Mouse (Mus musculus) adrenal gland, adult 8-10 months (tissue): ENCODE measurements around the gene Pex14. TPM values are rescaled to one million over a fixed set of nuclear protein-coding genes. Genes with fewer than 3 reads are reported as not detected.
"Not testable (repeated sequence)": the region's sequence is repeated elsewhere in the genome, so short reads cannot be mapped to it uniquely, and the experiment has no call there.

Experiments used
- DNase-seq: peaks from one replicate; pipeline ENCODE4 v3.0.0; 2022
- total RNA-seq, 4 experiments: library from RNA; stranded (reverse); gene quantifications; 2 replicates each; pipeline ENCODE4 v1.2.4; 2022

The Pex14 gene
- total RNA-seq, 4 experiments from 2014 or later = 63.2 to 74.7 (median 67.3) TPM

DNA sequence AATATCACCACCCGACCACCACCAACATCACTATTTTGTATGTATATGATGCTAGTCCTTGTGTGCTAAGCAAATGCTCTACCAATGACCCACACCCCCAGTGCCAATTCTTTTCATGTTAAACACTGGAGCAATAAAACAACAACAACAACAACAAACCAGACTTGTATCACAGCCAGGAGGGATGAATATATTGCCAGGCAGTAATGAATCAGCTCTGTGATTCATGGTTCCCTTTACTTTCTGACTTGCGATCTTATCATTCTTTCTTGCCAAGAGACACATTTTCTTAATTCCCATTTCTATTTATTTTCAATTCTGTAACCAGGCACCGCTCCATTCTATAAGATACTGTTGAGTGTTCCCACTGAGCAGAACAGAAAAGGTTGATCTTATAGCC lies 1.8 kb upstream of the Pex14 start:
- DNase-seq = no peak

DNA sequence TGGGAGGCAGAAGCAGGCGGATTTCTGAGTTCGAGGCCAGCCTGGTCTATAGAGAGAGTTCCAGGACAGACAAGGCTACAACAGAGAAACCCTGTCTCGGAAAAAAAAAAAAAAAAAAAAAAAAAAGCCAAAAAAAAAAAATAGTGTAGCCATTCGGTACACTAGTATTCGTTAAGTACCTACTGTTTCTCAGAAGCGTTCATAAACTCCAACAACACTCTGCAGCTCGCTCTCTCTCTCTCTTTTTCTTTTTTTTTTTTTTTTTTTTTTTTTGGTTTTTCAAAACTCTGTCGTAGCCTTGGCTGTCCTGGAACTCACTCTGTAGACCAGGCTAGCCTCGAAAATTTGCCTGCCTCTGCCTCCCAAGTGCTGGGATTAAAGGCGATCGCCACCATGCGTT lies 773 bp upstream of the Pex14 start:
- DNase-seq = not testable (repeated sequence)

DNA sequence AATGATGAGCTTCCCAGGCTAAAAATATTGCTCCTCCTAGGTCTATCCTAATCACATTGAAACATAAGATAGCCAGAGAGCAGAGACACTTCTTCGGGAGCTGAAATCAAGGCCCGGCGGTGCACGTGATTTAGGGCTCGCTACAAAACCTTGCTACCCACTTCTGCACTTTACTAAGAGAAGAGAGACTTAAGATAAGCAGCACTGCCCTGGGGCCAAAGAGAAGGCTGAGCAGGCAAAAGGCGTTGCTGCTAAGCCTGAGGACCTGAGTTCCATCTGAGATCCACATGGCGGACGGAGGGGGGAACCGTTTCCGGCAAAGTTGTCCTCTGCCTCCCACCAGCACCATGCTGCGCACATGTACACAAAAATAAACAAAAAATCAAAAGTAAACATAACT lies 1.1 kb downstream of the Pex14 start:
- no peak for DNase-seq

DNA sequence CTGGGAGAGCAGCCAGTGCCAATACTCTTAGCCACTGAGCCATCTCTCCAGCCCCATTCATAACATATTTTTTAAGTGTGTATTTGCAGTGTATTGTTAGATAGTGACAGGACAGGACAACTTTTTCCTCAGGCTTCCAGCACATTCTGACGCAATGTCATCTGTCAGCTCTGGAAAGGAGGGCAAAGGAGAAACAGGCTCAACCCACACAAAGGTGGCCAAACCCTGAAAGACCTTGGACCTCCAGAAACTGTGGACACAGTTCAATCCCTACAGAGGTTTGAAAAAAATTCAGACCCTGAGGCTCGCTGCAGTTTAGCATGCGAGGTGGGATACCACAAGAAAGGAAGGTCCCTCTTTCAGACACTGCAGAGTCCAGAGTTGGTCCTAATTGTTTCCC lies 1.7 kb downstream of the Pex14 start:
- no peak for DNase-seq

DNA sequence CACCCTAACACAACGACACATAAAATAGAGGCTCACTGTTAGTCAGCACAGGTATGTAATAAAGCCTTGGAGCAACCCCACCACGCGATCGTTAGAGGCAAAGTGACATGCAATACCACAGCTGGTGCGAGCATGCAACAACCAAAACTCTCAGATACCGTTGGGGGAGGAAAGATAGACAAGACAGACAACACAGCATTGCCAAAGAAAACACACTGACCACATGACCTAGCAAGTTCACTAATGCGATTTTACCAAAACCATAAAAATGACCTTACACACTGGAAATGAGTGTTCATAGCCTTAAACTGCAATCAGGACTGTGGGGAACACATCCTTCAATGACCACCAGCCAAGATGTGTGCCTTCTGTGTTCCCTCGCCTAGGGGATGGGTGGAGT lies 8.3 kb downstream of the Pex14 start:
- no peak for DNase-seq

DNA sequence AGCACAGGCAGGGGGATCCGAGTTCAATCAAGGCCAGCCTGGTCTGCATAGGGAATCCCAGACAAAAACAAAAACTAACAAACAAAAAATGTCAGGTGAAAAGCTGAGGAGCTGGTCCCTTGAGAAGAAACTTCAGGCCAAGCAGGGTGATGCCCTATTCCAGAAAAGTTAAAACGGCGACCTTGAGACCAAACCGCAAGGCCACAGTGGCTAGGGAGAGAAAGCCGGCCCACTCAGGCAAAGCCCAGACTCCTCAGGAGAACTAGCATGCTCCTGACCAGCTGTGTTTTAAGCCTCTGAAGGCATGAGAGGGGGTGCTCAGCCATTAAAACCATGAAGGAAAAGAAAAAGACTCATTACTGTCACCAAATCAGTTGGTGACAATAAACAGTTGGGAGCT lies 14.3 kb downstream of the Pex14 start:
- no peak for DNase-seq

DNA sequence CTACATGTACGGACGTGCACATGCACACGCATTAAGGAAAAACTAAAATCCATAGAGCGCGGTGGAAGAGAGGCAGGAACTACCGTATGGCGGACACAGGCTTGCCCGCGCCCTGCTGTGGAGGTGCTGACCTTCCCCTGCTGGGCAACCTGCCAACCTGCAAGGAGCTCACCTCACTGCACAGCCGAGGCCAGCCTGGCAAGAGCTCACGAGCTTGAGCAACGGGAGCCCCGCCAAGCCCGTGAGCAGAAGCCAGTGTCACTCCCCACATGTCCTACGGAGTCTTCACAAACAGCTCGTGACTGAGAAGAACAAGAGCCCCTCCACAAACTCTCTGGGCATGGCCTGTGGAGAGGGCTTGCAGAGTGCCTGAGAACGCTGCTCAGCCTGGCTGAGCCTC lies 18.1 kb downstream of the Pex14 start:
- peak; percentile 88 for DNase-seq

DNA sequence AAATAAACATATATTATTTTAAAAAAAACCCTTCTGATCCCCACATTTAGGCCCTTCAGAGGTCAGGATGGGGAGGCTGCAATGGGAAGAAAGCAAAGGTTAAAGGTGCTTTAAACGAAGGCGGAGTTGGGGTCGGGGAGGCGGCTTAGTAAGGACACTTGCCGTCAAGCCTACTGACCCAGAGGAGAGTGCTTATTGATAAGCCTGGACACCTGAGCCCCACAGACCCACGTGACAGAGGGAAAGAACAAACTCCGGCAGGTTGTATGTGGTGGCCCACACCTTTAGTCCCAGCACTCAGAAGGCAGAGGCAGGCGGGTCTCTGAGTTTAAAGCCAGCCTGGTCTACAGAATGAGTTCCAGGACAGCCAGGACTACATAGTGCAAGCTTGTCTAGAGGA lies 19.6 kb downstream of the Pex14 start:
- no peak for DNase-seq

DNA sequence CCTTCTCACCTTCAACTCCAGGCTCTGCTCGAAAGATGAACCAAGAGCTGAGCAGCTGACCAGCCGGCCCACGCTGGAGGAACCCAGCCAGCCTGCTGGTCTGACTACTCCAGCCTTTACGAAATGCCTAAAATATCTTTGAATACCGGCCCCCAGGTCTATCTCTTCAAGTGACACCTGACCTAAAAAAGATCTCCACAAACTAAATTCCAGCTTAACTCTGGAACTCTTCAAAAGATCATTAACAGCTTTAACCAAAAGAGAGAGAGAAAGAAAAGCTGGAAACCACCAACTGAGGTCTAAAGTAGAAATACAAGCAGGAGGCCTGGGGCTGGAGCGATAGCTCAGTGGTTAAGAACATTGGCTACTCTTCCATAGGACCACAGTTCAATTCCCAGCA lies 20.0 kb downstream of the Pex14 start:
- no peak for DNase-seq

DNA sequence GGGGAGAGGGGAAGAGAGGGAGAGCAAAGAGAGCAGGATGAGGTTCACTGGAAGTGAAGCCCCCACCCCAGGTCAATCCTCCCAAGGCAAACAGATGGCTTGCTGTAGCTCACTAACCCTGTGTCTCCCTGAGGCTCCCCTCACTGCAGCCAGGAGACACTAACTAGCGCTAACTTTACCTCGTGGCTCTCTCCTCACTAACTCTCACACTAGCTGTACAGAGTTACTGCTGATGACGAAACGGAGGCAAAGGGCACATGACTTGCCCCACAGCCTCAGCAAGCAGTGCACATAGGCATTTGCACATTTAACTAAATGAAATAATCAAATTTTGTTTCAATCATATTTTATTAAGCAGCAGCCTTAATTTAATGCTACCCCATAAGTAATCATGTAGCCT lies 21.4 kb downstream of the Pex14 start:
- DNase-seq = no peak

DNA sequence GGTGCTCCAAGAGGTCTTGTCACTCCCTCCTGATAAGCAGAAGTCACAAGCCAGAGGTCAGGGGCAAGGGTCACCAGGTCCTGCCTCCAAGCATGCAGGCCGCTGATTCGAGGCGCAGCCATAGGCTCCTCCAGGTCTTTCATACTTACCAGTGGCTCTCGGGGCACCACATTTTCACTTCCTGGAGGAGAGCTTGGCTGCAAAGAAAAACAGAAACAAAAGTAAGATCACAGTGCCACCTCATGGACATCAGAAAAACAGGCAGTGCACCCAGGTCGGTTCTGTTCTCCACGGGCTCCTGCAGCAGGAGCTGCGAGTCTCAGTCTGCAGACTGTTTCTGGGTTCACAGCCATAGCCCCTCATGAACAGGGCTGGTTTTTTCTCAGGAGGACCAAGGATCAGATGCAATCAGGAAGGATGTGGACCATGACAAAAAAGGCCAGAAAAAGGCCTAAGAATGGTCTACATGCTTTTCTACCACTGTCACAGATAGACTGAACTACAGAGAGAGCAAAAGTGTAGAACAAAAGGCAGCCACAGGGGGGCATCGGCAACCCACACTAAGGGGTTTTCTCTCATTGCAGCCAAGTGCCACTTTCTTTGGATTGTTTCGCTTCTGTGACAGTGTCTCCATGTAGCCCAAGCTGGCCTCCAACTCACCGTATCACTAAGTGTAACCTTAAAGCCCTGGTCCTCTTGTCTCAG lies 23.7 kb downstream of the Pex14 start:
- peak; percentile 61 for DNase-seq

DNA sequence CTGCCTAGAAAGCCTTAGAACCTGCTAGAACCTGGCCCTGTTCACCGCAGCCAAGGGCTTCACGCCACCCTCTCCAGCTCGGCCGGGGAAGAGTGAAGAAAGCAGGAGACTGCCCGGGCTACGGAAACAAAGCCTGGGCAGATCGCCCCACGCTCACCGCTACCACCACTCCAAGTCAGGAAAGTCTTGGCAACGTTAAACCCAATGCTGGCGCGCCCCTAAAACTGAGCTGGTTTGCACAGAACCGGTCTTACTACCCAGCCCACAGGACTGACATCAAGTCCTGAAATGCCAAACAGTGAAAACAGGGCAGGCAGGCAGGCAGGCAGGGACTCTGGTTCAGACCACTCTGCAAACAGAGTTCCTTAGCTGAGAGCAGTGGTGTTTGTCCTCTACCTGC lies 24.6 kb downstream of the Pex14 start:
- DNase-seq = no peak

DNA sequence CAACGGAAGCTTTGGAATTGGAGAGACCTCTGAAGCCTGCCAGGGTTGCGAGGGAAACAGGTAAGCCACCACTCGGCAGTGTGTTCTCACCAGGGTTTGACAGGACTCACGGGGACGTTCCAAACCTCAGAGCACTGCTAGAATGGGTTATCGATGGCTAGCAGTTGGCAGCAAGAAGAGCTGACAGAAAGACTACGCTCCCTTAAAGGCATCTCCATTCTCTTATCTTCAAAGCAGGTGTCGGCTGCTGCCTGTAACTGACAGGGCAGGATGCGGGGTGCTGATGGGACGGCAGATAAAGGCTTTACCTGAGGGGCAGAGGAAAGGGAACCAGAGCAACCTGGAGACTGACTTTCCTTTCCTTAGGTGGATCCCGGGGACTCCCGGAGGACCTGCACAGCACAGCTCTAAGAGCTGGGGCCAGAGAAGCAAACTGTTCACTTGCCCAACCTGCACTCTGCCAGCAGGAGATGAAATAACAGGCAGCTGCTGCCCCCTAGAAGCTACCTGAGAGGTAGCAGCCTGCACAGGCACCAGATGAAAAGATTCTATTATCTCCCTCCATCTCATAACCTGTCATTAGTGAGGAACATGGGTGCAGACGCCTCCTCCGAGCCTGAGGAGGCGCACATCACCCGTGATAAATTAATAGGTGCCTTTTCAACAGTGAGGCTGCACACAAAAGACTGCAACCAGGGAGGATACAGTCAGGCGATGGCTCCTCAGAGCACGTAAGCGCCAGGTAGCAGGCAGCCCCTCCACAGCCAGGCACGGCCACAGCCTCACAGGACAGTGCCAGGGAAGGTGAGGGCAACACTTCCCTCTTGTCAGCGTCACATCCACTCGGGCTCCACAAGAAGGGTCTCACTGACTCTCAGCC lies 32.8 kb downstream of the Pex14 start:
- no peak for DNase-seq

DNA sequence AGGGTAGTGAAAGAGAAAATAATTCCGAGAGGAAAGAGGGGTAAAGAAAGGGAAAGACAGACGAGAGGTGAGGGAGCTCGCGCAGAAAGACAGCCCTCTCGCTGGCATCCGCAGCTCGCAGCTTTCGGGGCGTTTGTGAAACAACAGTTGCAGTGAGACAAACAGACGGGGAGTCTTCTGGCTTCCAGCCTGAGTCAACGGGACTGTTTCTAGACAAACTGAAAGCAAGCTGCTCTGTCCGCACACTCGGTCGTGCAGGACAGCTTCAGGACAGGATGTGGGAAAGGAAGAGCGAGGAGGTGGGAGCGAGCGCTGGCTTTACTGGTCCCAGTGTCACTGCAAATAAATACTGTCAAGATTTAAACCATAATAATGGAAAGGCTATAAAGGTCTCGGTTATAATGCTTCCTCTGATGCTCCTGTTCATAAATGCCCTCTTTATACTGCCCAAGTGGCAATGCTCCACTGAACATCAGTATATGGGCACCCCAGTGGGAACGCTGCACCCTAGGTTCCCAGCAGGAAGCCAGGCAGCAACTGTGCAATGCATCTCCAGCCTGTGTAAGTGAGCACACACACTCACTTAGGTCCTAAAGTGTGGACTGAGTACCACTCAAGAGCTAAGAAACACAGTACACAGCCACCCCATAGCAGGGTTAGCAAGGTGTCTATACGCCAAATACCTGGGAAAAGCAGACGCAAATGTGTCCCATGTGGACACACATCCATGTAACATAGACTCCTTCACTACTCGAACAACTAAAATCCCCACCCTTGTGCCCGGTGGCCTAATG lies 35.4 kb downstream of the Pex14 start:
- no peak for DNase-seq

DNA sequence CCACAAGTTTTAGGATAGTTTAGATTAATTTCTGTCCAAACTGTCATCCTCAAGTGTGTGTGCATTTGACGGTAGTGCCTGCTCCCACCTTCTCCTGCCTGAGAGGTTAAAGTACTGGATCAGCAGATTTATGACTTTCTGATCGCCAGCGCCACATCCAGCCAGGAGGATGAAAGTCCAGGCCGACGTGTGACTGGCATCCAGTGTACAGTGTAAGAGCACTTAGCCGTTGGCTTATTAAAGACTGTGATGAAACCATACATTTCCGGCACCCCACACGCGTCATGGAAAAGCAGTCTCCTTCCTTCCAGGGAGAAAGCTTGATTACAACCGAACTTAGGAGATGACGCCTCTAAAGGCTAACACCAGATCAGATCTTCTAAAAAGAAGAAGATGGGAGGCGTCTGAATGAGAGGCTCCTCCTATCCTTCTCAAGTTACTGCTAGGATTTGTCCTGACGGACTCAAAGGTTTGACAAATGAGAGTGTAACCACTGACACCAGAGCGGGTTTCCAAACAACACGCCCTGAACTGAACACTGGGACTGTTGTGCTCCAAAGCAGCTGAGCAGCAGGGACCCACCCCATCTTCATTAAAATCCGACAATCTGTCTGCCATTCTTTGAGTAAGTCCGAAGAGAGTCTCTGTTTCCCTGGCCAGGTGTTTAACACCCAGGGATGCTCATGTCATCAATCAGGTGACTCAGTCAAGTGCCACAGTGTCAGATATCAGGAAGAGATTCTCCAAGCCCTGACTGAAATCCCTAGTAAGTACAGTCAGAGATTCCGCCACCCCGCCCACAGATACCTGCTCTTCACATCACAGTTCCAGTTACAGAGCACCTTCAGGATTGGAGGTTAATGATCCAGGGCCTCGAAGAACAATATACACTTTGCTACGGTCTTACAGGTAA lies 37.0 kb downstream of the Pex14 start:
- no peak for DNase-seq

DNA sequence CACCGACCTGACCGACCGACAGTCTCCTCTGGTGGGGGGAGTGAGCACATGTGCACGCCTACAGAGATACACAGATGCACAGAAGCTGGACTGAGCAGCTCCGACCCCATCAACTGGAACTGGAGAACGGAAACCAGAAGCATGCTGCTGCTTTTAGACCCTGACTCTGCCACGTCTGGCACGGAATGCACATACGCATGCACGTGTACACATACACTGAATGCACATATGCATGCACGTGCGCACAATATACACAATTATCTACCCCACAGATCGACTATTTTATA lies 38.3 kb downstream of the Pex14 start:
- DNase-seq = no peak

DNA sequence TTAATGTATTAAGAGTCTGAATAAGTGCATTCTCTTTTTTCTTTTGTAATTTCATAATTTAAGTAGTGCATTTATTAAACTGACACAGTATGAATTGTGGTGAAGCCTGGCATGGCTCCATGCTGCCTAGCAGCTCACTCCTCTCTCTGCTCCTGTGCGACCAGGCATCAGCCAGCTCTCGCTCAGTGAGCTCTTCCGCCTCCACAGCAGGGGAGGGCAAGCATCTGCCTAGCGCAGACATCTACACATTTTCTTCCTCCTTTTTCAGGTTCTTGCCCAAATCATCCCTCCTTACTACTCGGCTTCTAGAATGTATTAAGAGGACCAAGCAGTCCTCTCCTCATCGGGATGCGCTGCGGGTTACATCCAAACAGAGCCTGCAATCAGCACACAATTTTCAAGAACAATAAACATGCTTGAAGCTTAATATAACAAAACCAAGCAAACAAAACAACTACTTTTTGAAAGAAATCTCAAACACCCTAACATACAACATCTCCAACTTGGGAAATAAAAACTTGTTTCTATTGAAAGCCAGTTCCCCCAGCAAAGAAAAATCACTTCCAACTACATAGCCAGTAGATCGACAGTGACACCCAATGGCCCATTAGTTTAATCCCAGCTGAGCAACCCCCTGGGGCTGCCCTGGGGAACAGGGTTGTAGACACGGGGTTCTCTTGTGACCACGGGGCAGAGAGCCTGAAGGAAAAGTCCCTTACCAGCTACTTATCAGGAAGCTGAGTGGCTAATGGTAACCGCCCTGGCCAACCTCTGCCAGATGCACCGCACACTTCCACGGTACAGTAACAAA lies 38.9 kb downstream of the Pex14 start:
- DNase-seq = no peak

DNA sequence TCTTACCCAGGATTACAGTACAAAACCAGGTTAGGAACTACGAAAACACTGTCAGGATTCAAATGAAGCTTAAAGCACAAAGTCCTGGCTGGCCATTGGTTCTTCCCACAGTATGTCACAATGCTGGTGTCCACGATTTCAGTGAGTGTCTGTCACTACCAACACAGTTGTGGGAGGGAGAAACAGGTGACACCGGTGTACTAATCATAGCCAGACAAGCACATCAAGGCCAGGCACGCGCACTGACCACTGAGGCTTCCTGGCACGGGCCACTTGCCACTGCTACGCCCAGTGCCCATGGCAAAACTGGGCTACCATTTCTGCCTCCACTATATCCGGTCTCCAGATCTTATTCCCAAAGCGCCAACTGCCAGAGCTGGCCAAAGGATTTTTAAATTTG lies 40.0 kb downstream of the Pex14 start:
- DNase-seq = no peak

DNA sequence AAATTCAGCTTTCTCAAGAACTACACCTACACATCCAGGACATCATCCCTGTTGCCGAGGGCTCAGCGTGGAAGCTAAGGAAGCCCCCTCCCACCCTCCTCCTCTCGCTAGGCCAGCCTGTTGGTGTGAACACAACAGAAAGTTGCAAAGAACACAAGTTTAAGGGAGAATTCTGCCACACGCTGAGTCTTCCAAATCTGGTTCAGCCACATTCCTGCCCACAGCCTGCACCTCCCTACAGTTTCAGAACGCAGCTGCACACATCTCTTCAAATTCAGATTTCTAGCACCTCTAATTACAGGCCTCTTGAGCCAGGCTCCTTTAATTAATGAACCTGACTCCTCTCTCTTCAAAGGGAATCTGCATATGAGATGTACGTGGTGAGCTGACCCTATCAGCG lies 41.4 kb downstream of the Pex14 start:
- DNase-seq = no peak

DNA sequence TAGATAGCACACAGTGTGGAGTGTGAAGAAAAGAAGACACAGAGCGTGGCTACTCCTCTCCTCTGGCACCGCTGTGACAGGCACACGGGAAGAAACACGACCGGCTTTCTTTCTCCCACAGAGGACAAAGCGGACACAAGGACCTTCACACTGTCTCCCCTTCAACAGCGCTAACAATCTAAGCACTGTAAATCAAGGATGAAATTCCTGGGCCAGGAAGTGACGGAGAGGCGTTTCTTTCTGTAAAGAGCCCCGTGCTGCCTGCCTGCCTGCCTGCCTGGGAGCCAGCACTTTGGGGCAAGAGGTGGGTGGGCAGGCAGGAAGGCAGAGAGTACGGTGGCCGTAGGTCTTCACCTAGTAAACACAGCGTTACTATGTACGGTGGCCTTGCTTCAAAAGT lies 42.2 kb downstream of the Pex14 start:
- DNase-seq = no peak

DNA sequence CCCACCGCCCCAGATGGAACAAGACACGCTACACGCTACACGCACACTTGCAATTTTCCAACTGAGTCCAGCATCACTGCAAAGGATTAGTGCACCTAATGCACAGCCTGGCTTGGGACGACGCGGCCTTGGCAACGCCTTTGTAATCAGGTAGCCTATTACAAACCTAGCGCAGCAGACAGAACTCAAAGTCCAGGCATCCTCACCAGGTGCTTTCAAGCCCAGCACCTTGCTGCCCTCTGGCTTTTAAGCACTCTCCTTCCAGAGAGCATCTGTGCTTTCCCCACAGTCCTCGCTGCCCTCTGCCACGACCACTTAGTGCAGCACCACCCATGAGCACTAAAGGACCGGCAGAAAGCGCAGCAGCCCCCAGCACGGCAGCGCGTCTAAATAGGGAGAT lies 42.7 kb downstream of the Pex14 start:
- no peak for DNase-seq

DNA sequence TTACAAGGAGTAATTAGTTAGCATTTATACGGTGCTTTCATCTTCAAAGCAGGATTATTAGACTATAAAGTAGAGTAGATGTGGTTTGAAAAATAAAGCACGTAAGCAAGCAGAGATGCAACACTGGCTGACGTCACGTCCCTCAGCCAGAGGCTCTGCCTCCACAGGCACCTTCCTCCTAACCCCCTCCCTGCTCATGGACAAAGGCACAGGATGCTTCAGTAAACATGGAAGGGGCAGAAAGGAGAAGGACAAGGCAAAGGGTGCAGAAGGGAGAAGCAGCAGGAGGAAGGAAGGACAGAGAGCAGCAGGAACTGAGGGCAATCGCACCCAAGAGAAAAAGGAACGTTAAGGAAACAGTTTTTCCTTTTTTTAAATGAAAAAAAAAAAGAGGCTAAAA lies 43.8 kb downstream of the Pex14 start:
- no peak for DNase-seq
